Mouse (Mus musculus): Measurements from ENCODE around the gene Cdkl4. TPM values are rescaled to one million over a fixed set of nuclear protein-coding genes. Genes with fewer than 3 reads are reported as not detected.

Gene Cdkl4
- total and polyA plus RNA-seq, 2 experiments from 2014 or later: 0.05 TPM; not detected in 1

DNA sequence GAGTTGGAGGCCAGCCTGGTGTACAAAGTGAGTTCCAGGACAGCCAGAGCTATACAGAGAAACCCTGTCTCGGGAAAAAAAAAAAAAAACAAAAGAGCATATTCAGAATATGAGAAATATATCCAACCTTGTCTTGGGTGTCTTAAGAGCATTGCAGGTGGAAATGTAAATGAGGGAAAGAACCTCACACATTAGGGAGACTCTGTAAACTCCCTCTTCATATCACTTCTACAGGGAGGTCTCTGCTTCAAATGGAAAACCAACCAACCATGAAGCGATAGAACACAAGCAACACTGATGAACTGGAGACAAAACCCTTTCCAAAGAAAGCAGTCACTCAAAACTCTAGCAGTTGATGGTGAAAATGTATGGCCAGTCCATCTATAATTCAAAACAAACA is 99.9 kb downstream of the Cdkl4 start:
- Histone ChIP-seq H3K27ac (ENCODE audit: low read depth) (no peak overlapping the region), H3K4me1 (ENCODE audit: control insufficient read depth, insufficient read depth) (peaks cover 19% of the 10 kb centered on the region), H3K9ac (replicated peaks; ENCODE audit: low read depth, low read length) (no peak overlapping the region), H3K27me3 (ENCODE audit: control insufficient read depth, insufficient read depth, low read length) (no peaks in the 10 kb centered on the region), H3K9me3 (replicated peaks; ENCODE audit: control insufficient read depth, low read length) (no peaks in the 10 kb centered on the region), H3K36me3 (replicated peaks; ENCODE audit: control insufficient read depth, insufficient read depth, low read length) (peaks cover 5% of the 10 kb centered on the region; the same call in 1 of the 2 replicates), H3K4me3 (ENCODE audit: low read depth, low read length) (no peak overlapping the region), H3K4me2 (ENCODE audit: low read depth, low read length) (no peak overlapping the region)
- TF ChIP-seq EP300 (IDR thresholded peaks at IDR 0.05; ENCODE audit: low read depth): no peak
- TF ChIP-seq CTCF (IDR thresholded peaks at IDR 0.05; ENCODE audit: low read depth): no peak
- DNase-seq (ENCODE audit: low spot score): no peak
- no peak for ATAC-seq (ENCODE audit: insufficient read depth, low read depth)
- 92% methylated on average over 2 of the region's 2 CpGs for WGBS

DNA sequence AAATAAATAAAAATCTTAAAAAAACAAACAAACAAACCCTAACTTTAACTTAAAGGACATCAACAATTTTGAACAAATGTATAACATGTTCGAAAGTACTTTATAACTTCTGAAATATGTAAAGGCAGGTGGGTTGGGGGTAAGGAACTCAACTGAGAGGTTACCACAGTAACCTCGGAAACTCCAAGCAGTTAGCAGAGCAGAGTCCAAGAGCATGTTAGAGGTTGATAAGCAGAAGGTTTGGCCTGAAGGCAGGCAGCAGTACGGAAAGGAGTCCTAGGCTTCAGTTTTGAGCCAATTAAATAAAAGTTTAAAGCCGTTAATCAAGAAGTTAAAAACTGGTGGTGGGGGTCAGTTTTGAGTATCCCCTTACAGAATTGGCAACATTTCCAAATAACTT is 101.1 kb downstream of the Cdkl4 start:
- no peaks in the 10 kb centered on the region for H3K9me3 ChIP-seq (replicated peaks; ENCODE audit: control insufficient read depth, low read length)
- TF ChIP-seq EP300 (IDR thresholded peaks at IDR 0.05; ENCODE audit: low read depth) (no peak), CTCF (IDR thresholded peaks at IDR 0.05; ENCODE audit: low read depth) (no peak)
- H3K27me3 ChIP-seq (ENCODE audit: control insufficient read depth, insufficient read depth, low read length): no peaks in the 10 kb centered on the region
- peaks cover 20% of the 10 kb centered on the region for H3K4me1 ChIP-seq (ENCODE audit: control insufficient read depth, insufficient read depth)
- no peak overlapping the region for H3K9ac ChIP-seq (replicated peaks; ENCODE audit: low read depth, low read length)
- DNase-seq (ENCODE audit: low spot score) (no peak), ATAC-seq (ENCODE audit: insufficient read depth, low read depth) (no peak)
- 79% methylated on average over 4 of the region's 4 CpGs for WGBS
- no peak overlapping the region for H3K27ac ChIP-seq (ENCODE audit: low read depth)
- no peak overlapping the region for H3K4me3 ChIP-seq (ENCODE audit: low read depth, low read length)
- no peak overlapping the region for H3K4me2 ChIP-seq (ENCODE audit: low read depth, low read length)
- peaks cover 5% of the 10 kb centered on the region; the same call in 1 of the 2 replicates for H3K36me3 ChIP-seq (replicated peaks; ENCODE audit: control insufficient read depth, insufficient read depth, low read length)

Other genes starting within 250 kb of the Cdkl4 start
- not detected in 2 replicates for gene Gm10190, start 204.3 kb downstream of the Cdkl4 start, total RNA-seq (2014; rRNA removed; ENCODE audit: low replicate concordance)
- gene Gm10190, start 204.3 kb downstream of the Cdkl4 start, polyA plus RNA-seq (2015; fragmentation: Nextera tagmentation; extraction: Ambion mirVana): 0.90 and 1.1 TPM in 2 replicates
- 2.6 and 6.6 TPM in 2 replicates for gene Sos1, start 97.4 kb downstream of the Cdkl4 start, total RNA-seq (2014; rRNA removed; ENCODE audit: low replicate concordance)
- 1.7 and 1.8 TPM in 2 replicates for gene Sos1, start 97.4 kb downstream of the Cdkl4 start, polyA plus RNA-seq (2015; fragmentation: Nextera tagmentation; extraction: Ambion mirVana)
- gene Map4k3, start 150.7 kb upstream of the Cdkl4 start, total RNA-seq (2014; rRNA removed; ENCODE audit: low replicate concordance): 38.0 and 44.4 TPM in 2 replicates
- 14.2 and 16.7 TPM in 2 replicates for gene Map4k3, start 150.7 kb upstream of the Cdkl4 start, polyA plus RNA-seq (2015; fragmentation: Nextera tagmentation; extraction: Ambion mirVana)